Mouse (Mus musculus): ENCODE results near the gene Pcnx3. TPM values are rescaled to one million over a fixed set of nuclear protein-coding genes. Genes with fewer than 3 reads are reported as not detected.

The Pcnx3 gene
- polyA plus RNA-seq, 1 experiment from 2014 or later = 27.6 TPM

DNA sequence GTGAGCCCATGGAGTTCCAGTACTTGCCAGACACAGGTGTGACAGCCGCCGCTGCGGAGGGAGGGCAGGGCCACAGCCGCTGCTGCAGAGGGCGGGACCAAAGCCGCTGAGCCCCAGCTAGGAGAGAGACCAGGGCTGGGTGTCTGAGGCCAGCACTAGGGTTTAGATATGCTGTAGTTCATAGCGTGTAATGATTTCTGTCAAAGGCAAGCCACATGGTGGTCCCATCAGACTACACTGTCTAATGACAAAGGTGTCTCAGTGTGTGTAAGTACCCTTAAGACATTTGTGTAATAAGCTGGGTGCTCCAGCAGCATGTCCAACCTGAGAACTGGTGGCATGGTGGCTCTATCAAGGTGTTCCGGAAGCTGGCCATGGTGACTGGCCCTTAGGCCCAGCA lies 47.1 kb downstream of the Pcnx3 start:
- H3K4me3 ChIP-seq (ENCODE audit: low read depth, low read length) = no peak overlapping the region
- no peaks in the 10 kb centered on the region for H3K27me3 ChIP-seq (replicated peaks; ENCODE audit: control insufficient read depth, insufficient read depth, low read length)
- WGBS = 89% methylated on average over 8 of the region's 8 CpGs
- no peak overlapping the region for H3K27ac ChIP-seq (ENCODE audit: low read depth)
- H3K36me3 ChIP-seq (ENCODE audit: control insufficient read depth, insufficient read depth, low read length) = peaks cover 77% of the 10 kb centered on the region
- ATAC-seq (replicated peaks; ENCODE audit: low FRiP score, low TSS enrichment, low read depth) (no peak), DNase-seq (ENCODE audit: low spot score) (no peak)
- H3K4me1 ChIP-seq (replicated peaks; ENCODE audit: control insufficient read depth, insufficient read depth, low read length) = peaks cover 17% of the 10 kb centered on the region
- no peak overlapping the region for H3K9ac ChIP-seq (ENCODE audit: low read length)
- H3K4me2 ChIP-seq (ENCODE audit: low read length) = no peak overlapping the region
- no peaks in the 10 kb centered on the region for H3K9me3 ChIP-seq (ENCODE audit: control insufficient read depth, low read length)

DNA sequence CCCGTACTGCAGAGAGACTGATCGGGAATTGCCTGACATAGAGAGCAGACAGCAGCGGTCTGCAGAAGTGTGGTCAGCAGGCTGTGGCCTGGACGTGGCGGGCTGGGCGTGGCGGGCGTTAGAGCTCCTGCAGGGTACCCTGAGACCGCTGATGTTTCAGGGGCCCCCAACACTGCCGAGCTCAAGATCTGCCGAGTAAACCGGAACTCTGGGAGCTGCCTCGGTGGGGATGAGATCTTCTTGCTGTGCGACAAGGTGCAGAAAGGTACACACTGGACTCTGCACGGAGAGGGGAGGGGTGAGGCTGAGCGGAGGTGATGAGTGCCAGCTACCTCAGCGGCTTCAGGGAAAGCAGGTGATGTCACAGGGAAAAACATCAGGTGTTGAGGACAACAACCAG lies 47.7 kb downstream of the Pcnx3 start:
- ATAC-seq (replicated peaks; ENCODE audit: low FRiP score, low TSS enrichment, low read depth) (no peak), DNase-seq (ENCODE audit: low spot score) (no peak)
- Histone ChIP-seq H3K36me3 (ENCODE audit: control insufficient read depth, insufficient read depth, low read length) (peaks cover 71% of the 10 kb centered on the region), H3K4me1 (replicated peaks; ENCODE audit: control insufficient read depth, insufficient read depth, low read length) (peaks cover 22% of the 10 kb centered on the region), H3K9me3 (ENCODE audit: control insufficient read depth, low read length) (no peaks in the 10 kb centered on the region), H3K9ac (ENCODE audit: low read length) (no peak overlapping the region), H3K27ac (ENCODE audit: low read depth) (no peak overlapping the region), H3K27me3 (replicated peaks; ENCODE audit: control insufficient read depth, insufficient read depth, low read length) (no peaks in the 10 kb centered on the region), H3K4me2 (ENCODE audit: low read length) (no peak overlapping the region), H3K4me3 (ENCODE audit: low read depth, low read length) (no peak overlapping the region)
- 86% methylated on average over 17 of the region's 17 CpGs for WGBS

DNA sequence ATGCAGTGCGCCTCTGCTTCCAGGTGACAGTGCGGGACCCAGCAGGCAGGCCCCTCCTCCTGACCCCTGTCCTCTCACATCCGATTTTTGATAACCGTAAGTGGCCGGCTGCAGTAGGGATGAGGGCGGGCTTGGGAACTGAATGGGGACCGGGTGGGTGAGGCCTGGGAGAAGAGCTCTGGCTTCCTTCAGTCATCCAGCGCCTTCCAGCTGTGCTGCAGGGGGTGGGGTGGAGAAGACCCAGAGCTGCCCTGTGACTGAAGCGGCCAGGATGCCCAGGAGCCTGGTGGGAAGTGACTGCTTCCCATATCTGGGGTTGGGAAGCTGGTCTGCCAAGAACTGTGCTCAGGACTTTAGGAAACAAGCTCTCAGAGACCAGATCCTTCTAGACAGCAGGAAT lies 48.4 kb downstream of the Pcnx3 start:
- ATAC-seq (replicated peaks; ENCODE audit: low FRiP score, low TSS enrichment, low read depth) (no peak), DNase-seq (ENCODE audit: low spot score) (no peak)
- Histone ChIP-seq H3K27ac (ENCODE audit: low read depth) (no peak overlapping the region; the same call in 1 of the 2 replicates), H3K9me3 (ENCODE audit: control insufficient read depth, low read length) (no peaks in the 10 kb centered on the region), H3K27me3 (replicated peaks; ENCODE audit: control insufficient read depth, insufficient read depth, low read length) (no peaks in the 10 kb centered on the region), H3K9ac (ENCODE audit: low read length) (no peak overlapping the region), H3K4me1 (replicated peaks; ENCODE audit: control insufficient read depth, insufficient read depth, low read length) (peaks cover 22% of the 10 kb centered on the region), H3K36me3 (ENCODE audit: control insufficient read depth, insufficient read depth, low read length) (peaks cover 64% of the 10 kb centered on the region), H3K4me3 (ENCODE audit: low read depth, low read length) (no peak overlapping the region), H3K4me2 (ENCODE audit: low read length) (no peak overlapping the region)
- 45% methylated on average over 9 of the region's 9 CpGs for WGBS

DNA sequence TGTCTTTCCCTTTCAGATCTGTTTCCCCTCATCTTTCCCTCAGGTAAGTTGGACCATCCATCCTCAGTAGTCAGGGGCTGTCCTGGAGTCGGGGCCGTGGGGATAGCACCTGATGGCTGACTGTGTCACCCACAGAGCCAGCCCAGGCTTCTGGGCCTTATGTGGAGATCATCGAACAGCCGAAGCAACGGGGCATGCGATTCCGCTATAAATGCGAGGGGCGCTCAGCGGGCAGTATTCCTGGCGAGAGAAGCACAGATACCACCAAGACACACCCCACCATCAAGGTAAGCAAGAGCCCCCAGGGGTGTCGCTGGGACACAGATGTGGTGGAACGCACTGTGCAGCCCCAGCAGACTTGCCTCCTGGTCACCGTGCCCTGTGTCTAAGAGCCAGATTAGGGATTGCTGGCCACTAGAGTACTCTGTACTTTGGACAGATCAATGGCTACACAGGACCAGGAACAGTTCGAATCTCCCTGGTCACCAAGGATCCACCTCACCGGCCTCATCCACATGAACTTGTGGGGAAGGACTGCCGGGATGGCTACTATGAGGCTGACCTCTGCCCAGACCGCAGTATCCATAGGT lies 50.2 kb downstream of the Pcnx3 start:
- H3K36me3 ChIP-seq (ENCODE audit: control insufficient read depth, insufficient read depth, low read length) = peaks cover 47% of the 10 kb centered on the region
- no peak for ATAC-seq (replicated peaks; ENCODE audit: low FRiP score, low TSS enrichment, low read depth)
- no peaks in the 10 kb centered on the region for H3K27me3 ChIP-seq (replicated peaks; ENCODE audit: control insufficient read depth, insufficient read depth, low read length)
- no peak for DNase-seq (ENCODE audit: low spot score)
- peaks cover 22% of the 10 kb centered on the region for H3K4me1 ChIP-seq (replicated peaks; ENCODE audit: control insufficient read depth, insufficient read depth, low read length)
- WGBS = 88% methylated on average over 18 of the region's 18 CpGs
- H3K27ac ChIP-seq (ENCODE audit: low read depth) = no peak overlapping the region
- peak overlapping the region; percentile 88 for H3K9ac ChIP-seq (ENCODE audit: low read length)
- H3K4me2 ChIP-seq (ENCODE audit: low read length) = peak overlapping the region; percentile 85
- H3K9me3 ChIP-seq (ENCODE audit: control insufficient read depth, low read length) = no peaks in the 10 kb centered on the region
- H3K4me3 ChIP-seq (ENCODE audit: low read depth, low read length) = peak overlapping the region; percentile 74

DNA sequence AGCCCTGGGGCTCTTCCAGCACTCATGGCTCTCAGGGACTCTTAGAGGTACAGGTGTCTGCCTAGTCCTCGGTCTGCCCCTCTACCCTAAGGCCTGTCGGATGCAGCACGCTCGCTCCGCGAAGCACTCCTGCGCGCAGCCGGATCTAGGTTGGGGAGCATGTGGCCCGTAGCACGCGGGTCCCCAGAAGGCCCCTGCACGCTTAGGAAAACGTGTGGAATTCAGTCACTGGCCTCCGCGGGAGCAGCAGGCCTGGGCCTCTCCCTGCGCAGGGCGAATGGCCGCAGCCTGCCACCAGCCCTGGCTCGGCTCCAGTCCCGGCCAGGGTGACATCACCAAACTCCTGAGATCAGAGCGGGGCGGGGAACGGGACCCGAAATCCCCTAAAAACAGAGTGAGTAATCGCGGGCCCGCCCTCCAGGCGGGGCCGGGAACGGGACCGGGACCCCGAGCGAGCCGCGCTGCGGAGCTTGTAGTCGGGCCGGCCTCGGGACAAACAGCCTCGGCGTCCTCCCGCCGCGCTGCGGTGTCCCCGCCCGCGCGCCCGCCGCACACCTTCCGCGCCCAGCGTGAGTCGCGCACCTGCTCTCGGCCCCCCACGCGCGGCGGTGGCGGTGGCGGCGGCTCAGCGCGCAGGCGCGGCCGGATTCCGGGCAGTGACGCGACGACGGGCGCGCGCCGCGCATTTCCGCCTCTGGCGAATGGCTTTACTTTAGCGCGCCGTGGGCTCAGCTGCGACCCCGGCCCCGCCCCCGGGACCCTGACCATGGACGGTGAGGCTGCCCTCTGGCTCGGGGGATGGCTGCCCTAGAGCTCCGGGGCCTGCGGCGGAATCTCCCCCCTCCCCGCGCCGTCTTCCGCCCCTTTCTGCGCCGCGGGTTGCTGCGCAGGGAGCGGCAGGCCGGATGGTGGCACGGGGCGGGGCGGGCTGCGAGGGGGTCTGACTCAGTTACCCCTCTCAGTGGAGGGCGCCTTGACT lies 51.4 kb downstream of the Pcnx3 start, which contains the start of gene Rela:
Rela (plus strand) TSS at position 415 of the 979 bp plus-strand sequence.
- Histone ChIP-seq H3K27ac (ENCODE audit: low read depth) (peak within 1 kb of the TSS; percentile 88), H3K9me3 (ENCODE audit: control insufficient read depth, low read length) (no peaks in the 10 kb centered on the region), H3K4me3 (ENCODE audit: low read depth, low read length) (peak within 1 kb of the TSS; percentile 74), H3K4me1 (replicated peaks; ENCODE audit: control insufficient read depth, insufficient read depth, low read length) (peaks cover 22% of the 10 kb centered on the region), H3K9ac (ENCODE audit: low read length) (peak within 1 kb of the TSS; percentile 88), H3K4me2 (ENCODE audit: low read length) (peak within 1 kb of the TSS; percentile 85), H3K27me3 (replicated peaks; ENCODE audit: control insufficient read depth, insufficient read depth, low read length) (no peaks in the 10 kb centered on the region), H3K36me3 (ENCODE audit: control insufficient read depth, insufficient read depth, low read length) (peaks cover 36% of the 10 kb centered on the region)
- DNase-seq (ENCODE audit: low spot score) (peak; percentile 89), ATAC-seq (replicated peaks; ENCODE audit: low FRiP score, low TSS enrichment, low read depth) (peak; percentile 78)
- WGBS = under 1% methylated on average over 98 of the region's 109 CpGs

DNA sequence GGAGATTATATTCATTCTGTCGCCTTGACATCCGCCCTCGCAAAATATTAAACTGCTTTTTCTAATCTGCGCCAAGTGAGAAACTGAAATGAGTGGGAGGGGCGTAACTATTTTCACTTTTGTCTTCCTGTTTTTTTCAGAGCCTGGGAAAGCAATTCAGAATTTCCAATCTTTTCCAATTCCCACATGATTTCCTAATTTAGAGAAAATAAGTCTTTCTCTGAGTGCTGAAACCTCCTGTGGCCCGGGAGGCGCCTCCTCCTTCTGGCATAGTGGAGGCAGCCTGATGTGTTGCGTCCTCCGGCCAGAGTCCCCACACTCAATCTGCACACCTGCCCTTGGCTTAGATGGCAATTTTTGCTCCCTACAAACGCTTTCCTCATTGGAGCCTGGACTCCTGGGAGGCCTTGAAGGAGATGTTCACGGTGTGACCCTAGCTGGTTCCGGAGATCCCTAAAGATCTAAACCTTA lies 52.1 kb downstream of the Pcnx3 start:
- Histone ChIP-seq H3K36me3 (ENCODE audit: control insufficient read depth, insufficient read depth, low read length) (peaks cover 28% of the 10 kb centered on the region), H3K9ac (ENCODE audit: low read length) (peak overlapping the region; percentile 88), H3K27me3 (replicated peaks; ENCODE audit: control insufficient read depth, insufficient read depth, low read length) (no peaks in the 10 kb centered on the region), H3K4me3 (ENCODE audit: low read depth, low read length) (peak overlapping the region; percentile 74), H3K9me3 (ENCODE audit: control insufficient read depth, low read length) (no peaks in the 10 kb centered on the region), H3K27ac (ENCODE audit: low read depth) (peak overlapping the region; percentile 88), H3K4me1 (replicated peaks; ENCODE audit: control insufficient read depth, insufficient read depth, low read length) (peaks cover 22% of the 10 kb centered on the region), H3K4me2 (ENCODE audit: low read length) (peak overlapping the region; percentile 85)
- DNase-seq (ENCODE audit: low spot score) = no peak
- WGBS = 45% methylated on average over 12 of the region's 12 CpGs
- no peak for ATAC-seq (replicated peaks; ENCODE audit: low FRiP score, low TSS enrichment, low read depth)

DNA sequence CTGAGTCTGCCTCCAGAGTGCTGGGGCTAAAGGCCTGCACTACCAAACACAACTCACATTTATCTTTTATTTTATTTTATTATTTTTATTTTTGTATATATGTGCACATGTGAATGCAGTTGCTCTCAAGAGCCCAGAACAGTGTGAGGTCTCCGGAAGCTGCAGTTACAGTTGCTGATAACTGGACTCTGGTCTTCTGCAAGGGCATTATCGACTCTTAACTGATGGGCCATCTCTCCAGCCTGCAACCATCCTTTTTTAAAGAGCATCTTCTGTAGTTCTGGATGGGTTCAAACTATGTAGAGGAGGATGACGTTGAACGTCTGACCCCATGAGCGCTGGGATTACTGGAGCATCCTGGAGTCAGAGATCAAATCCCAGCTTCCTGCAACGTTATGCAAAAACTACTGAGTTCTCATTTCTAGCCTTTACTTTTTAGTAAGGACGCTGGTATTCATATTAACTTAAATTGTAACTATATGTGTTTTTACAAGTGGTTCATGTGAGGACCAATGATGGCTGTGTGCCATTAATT lies 52.6 kb downstream of the Pcnx3 start:
- no peak overlapping the region for H3K4me3 ChIP-seq (ENCODE audit: low read depth, low read length)
- WGBS = 73% methylated on average over 7 of the region's 7 CpGs
- H3K36me3 ChIP-seq (ENCODE audit: control insufficient read depth, insufficient read depth, low read length) = peaks cover 23% of the 10 kb centered on the region
- H3K4me2 ChIP-seq (ENCODE audit: low read length) = peak overlapping the region; percentile 85
- no peak overlapping the region for H3K27ac ChIP-seq (ENCODE audit: low read depth)
- ATAC-seq (replicated peaks; ENCODE audit: low FRiP score, low TSS enrichment, low read depth) = no peak
- no peak for DNase-seq (ENCODE audit: low spot score)
- H3K4me1 ChIP-seq (replicated peaks; ENCODE audit: control insufficient read depth, insufficient read depth, low read length) = peaks cover 22% of the 10 kb centered on the region
- H3K9ac ChIP-seq (ENCODE audit: low read length) = no peak overlapping the region
- no peaks in the 10 kb centered on the region for H3K27me3 ChIP-seq (replicated peaks; ENCODE audit: control insufficient read depth, insufficient read depth, low read length)
- H3K9me3 ChIP-seq (ENCODE audit: control insufficient read depth, low read length) = no peaks in the 10 kb centered on the region

DNA sequence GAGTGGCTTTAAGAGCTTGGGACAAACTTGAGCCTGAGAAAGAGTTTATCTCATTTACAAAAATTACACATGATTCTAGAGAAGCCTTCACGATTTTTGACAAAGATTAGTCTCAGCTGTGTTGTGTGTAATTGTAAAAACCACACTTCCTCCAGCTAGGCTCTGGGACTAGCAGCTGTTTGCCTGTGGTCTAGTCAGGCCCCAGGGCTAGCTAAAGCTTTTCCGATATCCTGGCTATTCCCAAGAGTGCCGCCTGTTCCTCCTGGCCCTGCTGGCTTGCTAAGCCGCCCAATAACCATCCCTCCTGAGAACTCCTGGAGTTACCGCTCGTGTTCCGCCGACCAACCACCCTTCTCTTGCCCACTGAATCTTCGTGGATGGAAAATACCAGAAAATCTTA lies 56.6 kb downstream of the Pcnx3 start:
- ATAC-seq (replicated peaks; ENCODE audit: low FRiP score, low TSS enrichment, low read depth) = no peak
- H3K36me3 ChIP-seq (ENCODE audit: control insufficient read depth, insufficient read depth, low read length) = no peaks in the 10 kb centered on the region
- H3K4me2 ChIP-seq (ENCODE audit: low read length) = no peak overlapping the region
- H3K27me3 ChIP-seq (replicated peaks; ENCODE audit: control insufficient read depth, insufficient read depth, low read length) = no peaks in the 10 kb centered on the region
- DNase-seq (ENCODE audit: low spot score) = no peak
- peaks cover 6% of the 10 kb centered on the region for H3K4me1 ChIP-seq (replicated peaks; ENCODE audit: control insufficient read depth, insufficient read depth, low read length)
- no peaks in the 10 kb centered on the region for H3K9me3 ChIP-seq (ENCODE audit: control insufficient read depth, low read length)
- H3K4me3 ChIP-seq (ENCODE audit: low read depth, low read length) = no peak overlapping the region
- WGBS = 79% methylated on average over 9 of the region's 9 CpGs
- H3K9ac ChIP-seq (ENCODE audit: low read length) = no peak overlapping the region
- H3K27ac ChIP-seq (ENCODE audit: low read depth) = no peak overlapping the region
